Mouse (Mus musculus) kidney, embryonic 14.5 days (tissue): Measurements from ENCODE around the gene Spry2. TPM values are rescaled to one million over a fixed set of nuclear protein-coding genes. Genes with fewer than 3 reads are reported as not detected.

Experiments
- ATAC-seq: fragments of 200-750 bp; cut with Nextera tagmentation; 2 replicates; pipeline ENCODE4 v1.8.0; 2017; ENCODE audit warnings: moderate number of reproducible peaks, mild to moderate bottlenecking, moderate TSS enrichment, moderate library complexity; ENCODE audit not compliant: low FRiP score, low TSS enrichment
- H3K27ac ChIP-seq: fragments of 300-500 bp; sonication (generic); 2 replicates; pipeline ENCODE4 v1.5.1; 2014; ENCODE audit warnings: low read depth, mild to moderate bottlenecking, low read length, moderate library complexity, mixed read lengths
- H3K27me3 ChIP-seq: fragments of 300-500 bp; sonication (generic); 2 replicates; pipeline ENCODE4 v1.6.1; 2014; ENCODE audit warnings: mild to moderate bottlenecking, low read length; ENCODE audit not compliant: control insufficient read depth, insufficient read depth
- H3K36me3 ChIP-seq: fragments of 300-500 bp; sonication (generic); 2 replicates; pipeline ENCODE4 v1.6.1; 2014; ENCODE audit warnings: low read length, mixed read lengths; ENCODE audit not compliant: control insufficient read depth, insufficient read depth
- H3K4me1 ChIP-seq: fragments of 300-500 bp; sonication (generic); 2 replicates; pipeline ENCODE4 v1.6.1; 2014; ENCODE audit warnings: low read length, mixed read lengths; ENCODE audit not compliant: control insufficient read depth, insufficient read depth
- H3K4me2 ChIP-seq: fragments of 300-500 bp; sonication (generic); replicated peaks from 2 replicates; pipeline ENCODE4 v1.6.1; 2014; ENCODE audit warnings: low read depth, mild to moderate bottlenecking, low read length
- H3K4me3 ChIP-seq: fragments of 300-500 bp; sonication (generic); 2 replicates; pipeline ENCODE4 v1.5.1; 2014; ENCODE audit warnings: mild to moderate bottlenecking, low read length
- H3K9ac ChIP-seq: fragments of 300-500 bp; sonication (generic); 2 replicates; pipeline ENCODE4 v1.6.1; 2014; ENCODE audit warnings: low read depth, mild to moderate bottlenecking, low read length, moderate library complexity
- H3K9me3 ChIP-seq: fragments of 300-500 bp; sonication (generic); 2 replicates; pipeline ENCODE4 v1.6.1; 2016; ENCODE audit warnings: low read length; ENCODE audit not compliant: control insufficient read depth
- WGBS: fragments of 180-500 bp; shearing (Covaris S2); extraction: QIAGEN DNeasy Blood & Tissue Kit; methylation state at CpG from one replicate; pipeline ENCODE4 v1.1.7; 2014; 5-methylcytosine and 5-hydroxymethylcytosine counted together
- polyA plus RNA-seq: library from polyadenylated mRNA; unstranded; fragments of >200 nt; fragmentation: Nextera tagmentation; extraction: Ambion mirVana; gene quantifications from 2 replicates; pipeline ENCODE4 v1.2.1, GENCODE M21; 2014

Spry2 gene
- polyA plus RNA-seq = 56.3 and 77.5 TPM in 2 replicates

DNA sequence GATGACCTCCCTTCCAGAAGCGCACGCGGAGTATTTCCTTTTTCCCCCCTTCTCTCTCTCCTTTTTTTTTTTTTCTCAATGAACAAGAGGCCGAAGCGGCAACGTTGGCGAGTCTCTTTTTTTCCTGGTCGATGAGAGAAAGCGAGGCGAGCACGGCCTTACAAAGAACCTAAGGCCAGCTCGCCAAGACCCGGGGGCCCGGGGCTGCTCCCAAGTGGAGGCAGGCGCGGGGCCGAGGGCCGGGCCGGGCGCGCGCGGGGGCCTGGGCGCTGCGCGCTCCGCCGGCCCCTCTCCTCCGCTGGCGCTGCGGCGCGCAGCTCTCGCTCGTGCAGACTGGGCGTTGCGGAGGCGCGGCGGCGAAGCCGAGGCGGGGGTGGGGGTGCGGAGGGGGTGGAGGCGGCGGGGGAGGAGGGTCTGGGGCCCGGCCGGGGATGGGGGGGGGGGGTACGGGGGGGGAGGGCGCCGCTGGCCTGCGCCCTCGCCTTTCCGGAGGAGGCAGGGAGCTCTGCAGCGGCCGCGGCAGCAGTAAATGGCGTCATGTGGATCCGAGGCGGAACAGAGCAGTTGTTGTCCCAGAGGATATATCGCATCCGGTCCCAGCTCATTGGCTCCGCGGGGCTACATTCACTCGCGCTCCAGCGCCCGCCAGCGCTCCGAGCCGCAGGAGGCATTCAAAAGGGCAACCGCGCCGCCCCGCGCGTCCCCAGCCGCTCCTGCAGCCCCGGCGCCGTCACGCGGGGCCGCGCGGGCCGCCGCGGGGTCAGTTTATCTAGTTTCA is at the start of gene Spry2:
TSS of gene Spry2 (minus strand) at position 29 of the 778 bp plus-strand sequence.
- Histone ChIP-seq H3K4me3 (peak within 1 kb of the TSS; percentile 96), H3K27me3 (no peaks in the 10 kb centered on the region), H3K27ac (peak within 1 kb of the TSS; percentile 99), H3K36me3 (peaks cover 13% of the 10 kb centered on the region; the same call in 1 of the 2 replicates), H3K4me2 (peak within 1 kb of the TSS; percentile 86), H3K9me3 (no peaks in the 10 kb centered on the region), H3K9ac (peak within 1 kb of the TSS; percentile 92), H3K4me1 (peaks cover 9% of the 10 kb centered on the region)
- peak; percentile 93 for ATAC-seq
- 1% methylated on average over 51 of the region's 89 CpGs for WGBS

DNA sequence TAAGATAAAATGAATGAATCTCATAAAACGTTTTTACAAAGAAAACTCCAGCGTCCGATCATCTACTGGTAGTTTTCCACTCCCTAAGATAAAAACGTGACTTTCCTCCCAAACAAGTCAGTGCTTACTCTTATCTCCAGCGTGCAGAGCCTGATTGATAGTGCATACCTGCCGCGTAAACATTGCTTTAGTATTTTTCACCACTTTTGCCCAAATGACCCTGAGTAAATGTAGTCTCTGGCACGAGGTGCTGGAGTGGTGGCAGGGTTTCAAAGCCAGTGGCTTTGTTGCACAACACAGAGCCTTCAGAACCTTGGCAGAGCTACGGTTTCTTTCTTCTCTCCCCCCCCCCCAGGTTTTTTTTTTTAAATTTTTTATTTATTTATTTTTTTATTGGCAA is 44.7 kb upstream of the Spry2 start:
- no peak for ATAC-seq
- no peaks in the 10 kb centered on the region for H3K9me3 ChIP-seq
- no peaks in the 10 kb centered on the region for H3K27me3 ChIP-seq
- H3K4me1 ChIP-seq = no peaks in the 10 kb centered on the region
- WGBS = 80% methylated on average over 9 of the region's 9 CpGs
- H3K4me3 ChIP-seq = no peak overlapping the region
- H3K27ac ChIP-seq = no peak overlapping the region
- H3K9ac ChIP-seq = no peak overlapping the region
- no peak overlapping the region for H3K4me2 ChIP-seq
- no peaks in the 10 kb centered on the region for H3K36me3 ChIP-seq

DNA sequence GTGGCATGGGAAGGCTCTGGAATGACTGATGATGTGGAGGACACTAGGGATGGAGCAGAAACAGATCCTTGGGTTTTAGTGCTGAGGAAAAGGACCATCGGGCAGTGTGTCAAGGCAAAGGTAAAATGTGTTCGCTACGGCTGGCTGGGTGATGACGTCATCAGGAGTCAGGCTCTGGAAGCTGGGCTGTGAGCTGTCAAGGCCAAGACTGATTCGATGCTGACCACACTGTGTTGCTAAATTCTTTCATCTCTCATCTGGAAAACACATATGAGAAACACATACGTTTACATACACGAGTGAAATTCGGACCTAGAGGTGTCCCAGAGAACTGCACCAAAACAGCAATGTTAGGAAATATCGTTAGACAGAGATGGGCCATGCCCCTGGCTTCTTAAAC is 30.1 kb upstream of the Spry2 start:
- H3K27me3 ChIP-seq = no peaks in the 10 kb centered on the region
- no peak overlapping the region for H3K27ac ChIP-seq
- H3K36me3 ChIP-seq = no peaks in the 10 kb centered on the region
- WGBS = 70% methylated on average over 9 of the region's 9 CpGs
- H3K9me3 ChIP-seq = no peaks in the 10 kb centered on the region
- H3K4me2 ChIP-seq = no peak overlapping the region
- peak; percentile 44; the same call in 1 of the 2 replicates for ATAC-seq
- peaks cover 5% of the 10 kb centered on the region; the same call in 1 of the 2 replicates for H3K4me1 ChIP-seq
- no peak overlapping the region for H3K4me3 ChIP-seq
- no peak overlapping the region for H3K9ac ChIP-seq

DNA sequence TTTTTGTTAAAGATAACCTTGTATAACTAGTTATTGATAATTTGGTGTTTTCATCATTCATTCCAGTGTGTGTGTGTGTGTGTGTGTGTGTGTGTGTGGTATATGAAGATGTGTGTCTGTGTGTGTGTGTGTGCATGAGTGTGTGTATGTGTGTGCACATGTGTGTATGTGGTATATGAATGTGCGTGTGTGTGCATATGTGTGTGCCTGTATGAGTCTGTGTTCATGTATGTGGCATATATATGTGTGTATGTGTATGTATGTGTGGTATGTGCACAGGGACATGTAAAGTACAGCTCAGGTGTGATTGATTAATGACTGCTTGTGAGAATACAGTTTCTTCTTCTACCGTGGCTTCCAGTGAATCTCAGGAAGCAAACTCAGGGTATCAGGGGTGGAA is 28.7 kb upstream of the Spry2 start:
- Histone ChIP-seq H3K36me3 (no peaks in the 10 kb centered on the region), H3K4me1 (peaks cover 14% of the 10 kb centered on the region), H3K9me3 (no peaks in the 10 kb centered on the region), H3K27me3 (no peaks in the 10 kb centered on the region), H3K27ac (no peak overlapping the region), H3K4me3 (no peak overlapping the region), H3K9ac (no peak overlapping the region), H3K4me2 (no peak overlapping the region)
- ATAC-seq = no peak
- 80% methylated on average over 2 of the region's 2 CpGs for WGBS

DNA sequence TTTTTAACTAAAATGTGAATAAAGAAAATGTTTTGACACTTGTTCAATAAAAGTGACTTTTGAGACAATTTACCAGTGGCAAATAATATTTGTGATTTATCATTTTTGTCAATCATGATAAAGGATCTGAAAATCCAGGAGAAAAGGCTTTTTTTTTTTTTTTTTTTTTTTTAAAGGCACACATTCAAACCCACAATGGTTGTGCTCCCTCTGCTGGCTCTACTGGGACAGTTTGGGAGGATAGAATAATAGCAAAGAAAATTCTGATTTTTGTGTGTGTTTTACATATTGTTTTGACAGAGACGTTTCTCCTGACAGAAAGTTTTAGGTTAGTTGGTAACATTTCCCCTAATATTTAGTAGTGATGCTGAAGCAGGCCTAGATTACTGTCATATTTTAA is 28.1 kb upstream of the Spry2 start:
- 33% methylated on average over 1 of the region's 1 CpGs for WGBS
- Histone ChIP-seq H3K4me3 (no peak overlapping the region), H3K9me3 (no peaks in the 10 kb centered on the region), H3K27ac (no peak overlapping the region), H3K9ac (no peak overlapping the region), H3K27me3 (no peaks in the 10 kb centered on the region), H3K4me1 (peaks cover 14% of the 10 kb centered on the region), H3K36me3 (no peaks in the 10 kb centered on the region), H3K4me2 (no peak overlapping the region)
- ATAC-seq = no peak

DNA sequence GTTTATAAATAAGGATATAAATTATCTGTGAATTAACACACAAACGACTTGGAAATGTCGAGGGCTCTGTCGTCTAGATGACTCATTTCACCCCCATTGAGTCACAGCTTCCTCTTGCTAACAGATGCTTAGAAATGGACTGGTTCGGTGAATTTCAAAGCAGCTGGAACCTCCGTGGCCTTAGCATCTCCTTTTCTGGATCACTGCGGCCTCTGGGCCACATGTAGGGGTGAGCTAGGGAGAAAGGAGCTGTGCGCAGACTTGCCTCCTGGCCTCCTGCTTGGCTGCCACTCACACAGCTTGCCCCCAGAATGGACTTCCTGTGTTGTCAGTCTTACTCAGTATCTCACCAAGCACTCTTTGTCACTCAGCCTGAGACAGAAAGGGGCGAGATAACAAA is 26.3 kb upstream of the Spry2 start:
- no peak overlapping the region for H3K4me3 ChIP-seq
- H3K36me3 ChIP-seq = no peaks in the 10 kb centered on the region
- no peak overlapping the region for H3K4me2 ChIP-seq
- 5% methylated on average over 8 of the region's 8 CpGs for WGBS
- H3K27me3 ChIP-seq = no peaks in the 10 kb centered on the region
- H3K27ac ChIP-seq = peak overlapping the region; percentile 49
- no peak overlapping the region for H3K9ac ChIP-seq
- H3K9me3 ChIP-seq = no peaks in the 10 kb centered on the region
- peak; percentile 25; the same call in 1 of the 2 replicates for ATAC-seq
- peaks cover 14% of the 10 kb centered on the region for H3K4me1 ChIP-seq

DNA sequence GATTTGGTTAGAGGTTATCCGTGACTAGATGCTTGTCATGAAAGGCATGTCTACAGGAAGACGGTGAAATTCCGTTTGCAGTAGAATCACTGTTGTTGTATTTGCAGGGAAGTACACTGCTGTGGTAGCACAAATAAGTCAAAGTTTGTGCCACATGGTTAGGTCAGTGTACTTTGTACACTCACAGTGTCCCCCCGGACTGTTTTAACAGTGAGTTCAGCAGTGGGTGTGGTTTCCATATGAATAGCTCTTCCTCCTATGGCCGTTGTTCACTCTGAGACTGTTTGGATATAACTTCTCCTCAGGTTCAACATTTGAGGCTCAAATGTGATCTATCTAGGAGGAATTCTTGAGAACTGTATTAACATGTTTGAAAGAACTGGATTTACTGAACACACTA is 25.8 kb upstream of the Spry2 start:
- no peak overlapping the region for H3K9ac ChIP-seq
- 0 out of 2 replicates have a peak, but pooled peaks have one; percentile 16 for ATAC-seq
- WGBS = 15% methylated on average over 5 of the region's 5 CpGs
- no peaks in the 10 kb centered on the region for H3K9me3 ChIP-seq
- H3K4me3 ChIP-seq = no peak overlapping the region
- peaks cover 14% of the 10 kb centered on the region for H3K4me1 ChIP-seq
- no peak overlapping the region for H3K4me2 ChIP-seq
- H3K27me3 ChIP-seq = no peaks in the 10 kb centered on the region
- H3K27ac ChIP-seq = peak overlapping the region; percentile 57; the same call in 1 of the 2 replicates
- no peaks in the 10 kb centered on the region for H3K36me3 ChIP-seq

DNA sequence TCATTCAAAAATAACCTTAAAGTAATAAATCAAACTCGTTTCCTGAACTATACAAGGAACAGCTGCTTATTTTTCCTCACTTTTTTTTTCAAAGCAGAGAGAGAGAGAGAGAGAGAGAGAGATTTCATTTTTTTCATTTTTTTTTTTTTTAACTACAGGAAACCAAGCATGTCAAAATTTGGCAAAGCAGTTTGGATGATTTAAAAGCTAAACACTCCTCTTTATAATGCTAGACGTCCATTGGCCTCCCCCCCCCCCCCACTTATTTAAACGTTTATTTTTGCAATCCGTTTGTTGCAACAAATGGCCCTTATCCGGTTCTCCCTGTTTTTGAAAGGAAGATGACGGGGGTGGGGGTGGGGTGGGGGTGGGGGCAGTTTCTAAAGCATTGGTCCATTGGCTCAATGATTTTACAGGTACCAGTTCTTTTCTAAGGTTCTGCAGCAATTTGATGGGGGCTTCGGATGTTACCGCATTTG is 24.6 kb upstream of the Spry2 start:
- Histone ChIP-seq H3K4me2 (peak overlapping the region; percentile 34), H3K4me3 (no peak overlapping the region)
- WGBS = 1% methylated on average over 8 of the region's 8 CpGs

More for the DNA sequence above, 24.6 kb upstream of the Spry2 start:
- Histone ChIP-seq H3K27me3 (no peaks in the 10 kb centered on the region), H3K36me3 (no peaks in the 10 kb centered on the region), H3K9ac (no peak overlapping the region), H3K9me3 (no peaks in the 10 kb centered on the region), H3K4me1 (peaks cover 14% of the 10 kb centered on the region), H3K27ac (no peak overlapping the region)
- peak; percentile 33 for ATAC-seq
